Mouse (Mus musculus) E14TG2a.4 (cell line): ENCODE data around the gene Them4.

Experiments
- CTCF ChIP-seq: conservative IDR thresholded peaks from 2 replicates; pipeline ENCODE4 v1.5.1; 2014; ENCODE audit warnings: low read length
- POU5F1 ChIP-seq: IDR thresholded peaks from 2 replicates; pipeline ENCODE4 v1.6.1; 2014; ENCODE audit warnings: low read length, borderline replicate concordance

GRCm38 (mm10) chr3:94363291-94364153 is 53.6 kb downstream of the Them4 start:
- no peak for TF ChIP-seq CTCF
- no peak for TF ChIP-seq POU5F1
